Mouse (Mus musculus): Measurements from ENCODE around the gene Scn9a. TPM values are rescaled to one million over a fixed set of nuclear protein-coding genes. Genes with fewer than 3 reads are reported as not detected.

Scn9a gene
- polyA plus RNA-seq, 1 experiment from 2014 or later, result not detected

- WGBS (ENCODE audit: missing documents), result 75% methylated on average over 1 of the region's 1 CpGs
- H3K4me3 ChIP-seq (ENCODE audit: inconsistent target), result no peak overlapping the region
- no peaks in the 10 kb centered on the region for H3K36me3 ChIP-seq (ENCODE audit: inconsistent target)
- no peak overlapping the region for H3K27ac ChIP-seq
- H3K79me2 ChIP-seq (ENCODE audit: inconsistent target), result no peaks in the 10 kb centered on the region
These were observed 127.1 kb downstream of the Scn9a start for GRCm38 (mm10) chr2:66507616-66508015.

GRCm38 (mm10) chr2:66502158-66502557 is 132.6 kb downstream of the Scn9a start:
- H3K79me2 ChIP-seq (ENCODE audit: inconsistent target), result no peaks in the 10 kb centered on the region
- WGBS (ENCODE audit: missing documents), result 90% methylated on average over 3 of the region's 3 CpGs
- no peaks in the 10 kb centered on the region for H3K36me3 ChIP-seq (ENCODE audit: inconsistent target)
- no peak overlapping the region for H3K27ac ChIP-seq
- H3K4me3 ChIP-seq (ENCODE audit: inconsistent target), result no peak overlapping the region

DNA sequence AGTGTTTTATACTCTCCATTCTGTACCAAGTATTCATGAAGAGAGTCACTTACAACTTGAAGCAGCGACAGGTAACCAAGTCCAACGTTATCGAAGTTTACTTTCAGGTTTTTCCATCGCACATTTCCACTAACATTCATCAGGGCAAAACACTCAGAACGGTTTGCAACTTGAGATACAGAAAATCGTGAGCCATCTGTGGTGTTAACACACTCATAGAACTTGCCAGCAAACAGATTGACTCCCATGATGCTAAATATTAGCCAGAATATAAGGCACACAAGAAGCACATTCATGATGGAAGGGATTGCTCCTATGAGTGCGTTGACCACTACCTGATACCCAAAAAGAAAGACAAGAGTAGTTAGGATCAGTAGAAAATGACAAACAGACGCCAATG is 140.2 kb downstream of the Scn9a start:
- WGBS (ENCODE audit: missing documents), result 71% methylated on average over 8 of the region's 8 CpGs
- no peaks in the 10 kb centered on the region for H3K79me2 ChIP-seq (ENCODE audit: inconsistent target)
- no peaks in the 10 kb centered on the region for H3K36me3 ChIP-seq (ENCODE audit: inconsistent target)
- H3K4me3 ChIP-seq (ENCODE audit: inconsistent target), result no peak overlapping the region
- H3K27ac ChIP-seq, result no peak overlapping the region

GRCm38 (mm10) chr2:66478395-66478794 is 156.4 kb downstream of the Scn9a start:
- H3K4me3 ChIP-seq (ENCODE audit: inconsistent target), result no peak overlapping the region
- H3K27ac ChIP-seq, result no peak overlapping the region
- WGBS (ENCODE audit: missing documents), result 63% methylated on average over 2 of the region's 2 CpGs
- H3K79me2 ChIP-seq (ENCODE audit: inconsistent target), result no peaks in the 10 kb centered on the region
- H3K36me3 ChIP-seq (ENCODE audit: inconsistent target), result no peaks in the 10 kb centered on the region

- WGBS (ENCODE audit: missing documents), result 56% methylated on average over 3 of the region's 3 CpGs
- no peak overlapping the region for H3K4me3 ChIP-seq (ENCODE audit: inconsistent target)
These were observed 161.5 kb downstream of the Scn9a start for GRCm38 (mm10) chr2:66473181-66473822.

GRCm38 (mm10) chr2:66465484-66465883 is 169.3 kb downstream of the Scn9a start:
- Histone ChIP-seq H3K79me2 (ENCODE audit: inconsistent target) (no peaks in the 10 kb centered on the region), H3K4me3 (ENCODE audit: inconsistent target) (no peak overlapping the region), H3K36me3 (ENCODE audit: inconsistent target) (no peaks in the 10 kb centered on the region), H3K27ac (no peak overlapping the region)
- WGBS (ENCODE audit: missing documents), result 93% methylated on average over 3 of the region's 3 CpGs

More at GRCm38 (mm10) chr2:66473181-66473822, 161.5 kb downstream of the Scn9a start:
- no peak overlapping the region for H3K27ac ChIP-seq
- H3K79me2 ChIP-seq (ENCODE audit: inconsistent target), result no peaks in the 10 kb centered on the region
- no peaks in the 10 kb centered on the region for H3K36me3 ChIP-seq (ENCODE audit: inconsistent target)

GRCm38 (mm10) chr2:66464874-66465458 is 169.8 kb downstream of the Scn9a start:
- Histone ChIP-seq H3K4me3 (ENCODE audit: inconsistent target) (no peak overlapping the region), H3K79me2 (ENCODE audit: inconsistent target) (no peaks in the 10 kb centered on the region), H3K36me3 (ENCODE audit: inconsistent target) (no peaks in the 10 kb centered on the region), H3K27ac (no peak overlapping the region)
- 79% methylated on average over 1 of the region's 2 CpGs for WGBS (ENCODE audit: missing documents)

DNA sequence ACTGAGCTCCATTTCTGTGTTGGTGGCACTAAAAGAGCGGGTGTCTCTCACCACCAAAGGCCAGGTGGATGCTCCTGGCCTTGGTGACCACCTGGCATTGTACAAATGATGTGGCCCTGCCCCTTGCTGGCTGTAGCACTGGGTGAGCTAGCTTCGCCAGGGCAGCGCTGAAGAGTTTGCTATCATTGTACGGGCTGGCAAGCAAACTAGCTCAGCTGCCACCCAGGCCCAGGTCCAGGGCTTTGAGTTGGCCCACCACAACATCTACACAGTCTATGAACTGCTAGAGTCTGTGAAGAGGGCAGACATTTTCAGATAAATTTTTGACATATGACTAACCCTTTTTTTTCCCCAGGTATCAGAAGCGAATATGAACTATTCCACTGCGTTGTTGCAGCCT is 170.8 kb downstream of the Scn9a start:
- 90% methylated on average over 5 of the region's 6 CpGs for WGBS (ENCODE audit: missing documents)
- no peak overlapping the region for H3K27ac ChIP-seq
- H3K36me3 ChIP-seq (ENCODE audit: inconsistent target), result no peaks in the 10 kb centered on the region
- no peak overlapping the region for H3K4me3 ChIP-seq (ENCODE audit: inconsistent target)
- H3K79me2 ChIP-seq (ENCODE audit: inconsistent target), result no peaks in the 10 kb centered on the region

GRCm38 (mm10) chr2:66462458-66462857 is 172.3 kb downstream of the Scn9a start:
- no peaks in the 10 kb centered on the region for H3K79me2 ChIP-seq (ENCODE audit: inconsistent target)
- H3K4me3 ChIP-seq (ENCODE audit: inconsistent target), result no peak overlapping the region
- WGBS (ENCODE audit: missing documents), result 100% methylated on average over 1 of the region's 1 CpGs
- H3K27ac ChIP-seq, result no peak overlapping the region
- H3K36me3 ChIP-seq (ENCODE audit: inconsistent target), result no peaks in the 10 kb centered on the region

GRCm38 (mm10) chr2:66440711-66441110 is 194.1 kb downstream of the Scn9a start, which contains the start of gene Scn1a:
Scn1a (minus strand) TSS chr2:66440840.
- no peaks in the 10 kb centered on the region for H3K36me3 ChIP-seq (ENCODE audit: inconsistent target)
- no peak within 1 kb of the TSS for H3K4me3 ChIP-seq (ENCODE audit: inconsistent target)
- WGBS (ENCODE audit: missing documents), result 14% methylated on average over 7 of the region's 7 CpGs
- H3K79me2 ChIP-seq (ENCODE audit: inconsistent target), result no peaks in the 10 kb centered on the region
- H3K27ac ChIP-seq, result no peak within 1 kb of the TSS

DNA sequence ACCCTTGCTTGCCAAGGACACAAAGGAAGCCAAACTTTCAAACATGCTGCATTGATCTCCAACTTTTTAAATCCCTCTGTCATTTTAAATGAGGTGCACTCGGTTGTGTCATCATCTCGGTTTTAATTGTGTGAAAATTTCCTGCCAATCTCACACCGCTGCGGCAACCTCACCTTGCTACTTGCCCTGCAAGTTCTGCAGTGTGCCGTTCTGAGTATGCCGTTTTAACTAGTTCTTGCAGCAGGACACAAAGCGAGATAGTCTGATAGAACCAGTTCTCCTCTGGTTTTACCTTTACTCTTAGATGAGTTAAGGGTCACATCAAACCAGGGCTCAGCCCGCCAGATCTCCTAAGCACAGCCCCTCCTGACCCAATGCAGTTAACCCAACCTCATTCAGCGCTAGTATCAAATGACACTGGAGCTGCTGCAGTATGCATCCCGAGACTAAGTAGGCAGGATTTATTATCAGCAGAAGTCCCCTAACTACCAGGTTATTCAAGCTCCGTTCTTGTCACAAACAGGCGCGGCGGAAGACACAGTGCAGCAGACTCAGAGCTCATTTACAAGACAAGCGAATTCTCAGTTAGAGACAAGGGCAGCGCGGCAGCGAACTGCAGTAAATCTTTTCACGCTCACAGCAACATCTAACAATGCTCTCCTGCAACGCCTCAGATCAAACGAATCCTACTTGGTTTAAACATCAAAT is 194.8 kb downstream of the Scn9a start:
- H3K79me2 ChIP-seq (ENCODE audit: inconsistent target), result no peaks in the 10 kb centered on the region
- no peak overlapping the region for H3K4me3 ChIP-seq (ENCODE audit: inconsistent target)
- H3K27ac ChIP-seq, result no peak overlapping the region
- H3K36me3 ChIP-seq (ENCODE audit: inconsistent target), result no peaks in the 10 kb centered on the region
- 17% methylated on average over 21 of the region's 21 CpGs for WGBS (ENCODE audit: missing documents)

GRCm38 (mm10) chr2:66436286-66436685 is 198.5 kb downstream of the Scn9a start:
- H3K4me3 ChIP-seq (ENCODE audit: inconsistent target), result no peak overlapping the region
- H3K27ac ChIP-seq, result no peak overlapping the region
- 81% methylated on average over 3 of the region's 3 CpGs for WGBS (ENCODE audit: missing documents)
- H3K79me2 ChIP-seq (ENCODE audit: inconsistent target), result no peaks in the 10 kb centered on the region
- H3K36me3 ChIP-seq (ENCODE audit: inconsistent target), result no peaks in the 10 kb centered on the region

Data from macrophage (primary cell).